Mouse (Mus musculus): ENCODE data around the gene Hlf. TPM values are rescaled to one million over a fixed set of nuclear protein-coding genes. Genes with fewer than 3 reads are reported as not detected.

Gene Hlf
- polyA plus RNA-seq, 1 experiment: 0.54 TPM

GRCm38 (mm10) chr11:90364865-90365264 is 25.8 kb downstream of the Hlf start:
- H3K36me3 ChIP-seq (ENCODE audit: control insufficient read depth, insufficient read depth, low read length): no peaks in the 10 kb centered on the region
- H3K4me3 ChIP-seq (ENCODE audit: extremely low read depth, insufficient read depth, insufficient read length): no peak overlapping the region
- no peak for DNase-seq (ENCODE audit: low read depth in 1 of 2, low spot score in 2 of 2)
- H3K4me1 ChIP-seq (ENCODE audit: control insufficient read depth, insufficient read depth, insufficient read length): no peaks in the 10 kb centered on the region; the same call in 1 of the 2 replicates
- WGBS: 23% methylated on average over 7 of the region's 7 CpGs
- no peaks in the 10 kb centered on the region for H3K27me3 ChIP-seq (ENCODE audit: control insufficient read depth, insufficient read depth, low read length)
- no peak for TF ChIP-seq CTCF (IDR thresholded peaks at IDR 0.05; ENCODE audit: extremely low read depth, insufficient read depth, insufficient read length, insufficient replicate concordance)
- no peak for TF ChIP-seq POLR2A (IDR thresholded peaks at IDR 0.05; ENCODE audit: low read depth, low read length)
- no peak overlapping the region for H3K27ac ChIP-seq (ENCODE audit: insufficient read depth, low read length)

GRCm38 (mm10) chr11:90363821-90364497 is 26.7 kb downstream of the Hlf start:
- no peak overlapping the region for H3K27ac ChIP-seq (ENCODE audit: insufficient read depth, low read length)
- 87% methylated on average over 10 of the region's 10 CpGs for WGBS
- H3K36me3 ChIP-seq (ENCODE audit: control insufficient read depth, insufficient read depth, low read length): no peaks in the 10 kb centered on the region
- no peak for DNase-seq (ENCODE audit: low read depth in 1 of 2, low spot score in 2 of 2)
- H3K4me1 ChIP-seq (ENCODE audit: control insufficient read depth, insufficient read depth, insufficient read length): no peaks in the 10 kb centered on the region; the same call in 1 of the 2 replicates
- H3K4me3 ChIP-seq (ENCODE audit: extremely low read depth, insufficient read depth, insufficient read length): no peak overlapping the region
- H3K27me3 ChIP-seq (ENCODE audit: control insufficient read depth, insufficient read depth, low read length): no peaks in the 10 kb centered on the region
- no peak for TF ChIP-seq POLR2A (IDR thresholded peaks at IDR 0.05; ENCODE audit: low read depth, low read length)
- no peak for TF ChIP-seq CTCF (IDR thresholded peaks at IDR 0.05; ENCODE audit: extremely low read depth, insufficient read depth, insufficient read length, insufficient replicate concordance)

DNA sequence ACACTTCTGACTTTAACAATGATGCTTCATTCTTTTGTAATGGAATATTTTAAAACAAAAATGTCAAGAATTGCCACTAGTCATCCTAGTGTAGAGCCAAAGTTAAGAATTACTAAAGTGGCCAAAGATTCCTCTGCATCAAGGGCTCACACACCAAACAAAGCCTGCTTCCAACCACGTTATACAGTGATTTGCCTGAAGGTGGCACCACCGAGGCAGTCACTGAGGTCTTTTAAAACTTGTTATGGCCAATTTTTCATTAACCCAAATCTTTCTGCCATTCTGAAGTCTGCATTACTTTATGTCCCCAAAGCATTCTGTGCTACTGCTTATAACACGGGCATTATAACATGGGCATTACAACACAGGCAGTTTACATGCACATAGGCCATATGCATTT is 27.3 kb downstream of the Hlf start:
- 18% methylated on average over 3 of the region's 3 CpGs for WGBS
- Histone ChIP-seq H3K27me3 (ENCODE audit: control insufficient read depth, insufficient read depth, low read length) (no peaks in the 10 kb centered on the region), H3K4me1 (ENCODE audit: control insufficient read depth, insufficient read depth, insufficient read length) (no peaks in the 10 kb centered on the region), H3K4me3 (ENCODE audit: extremely low read depth, insufficient read depth, insufficient read length) (no peak overlapping the region), H3K27ac (ENCODE audit: insufficient read depth, low read length) (no peak overlapping the region), H3K36me3 (ENCODE audit: control insufficient read depth, insufficient read depth, low read length) (no peaks in the 10 kb centered on the region)
- no peak for TF ChIP-seq POLR2A (IDR thresholded peaks at IDR 0.05; ENCODE audit: low read depth, low read length)
- no peak for TF ChIP-seq CTCF (IDR thresholded peaks at IDR 0.05; ENCODE audit: extremely low read depth, insufficient read depth, insufficient read length, insufficient replicate concordance)
- DNase-seq (ENCODE audit: low read depth in 1 of 2, low spot score in 2 of 2): no peak

DNA sequence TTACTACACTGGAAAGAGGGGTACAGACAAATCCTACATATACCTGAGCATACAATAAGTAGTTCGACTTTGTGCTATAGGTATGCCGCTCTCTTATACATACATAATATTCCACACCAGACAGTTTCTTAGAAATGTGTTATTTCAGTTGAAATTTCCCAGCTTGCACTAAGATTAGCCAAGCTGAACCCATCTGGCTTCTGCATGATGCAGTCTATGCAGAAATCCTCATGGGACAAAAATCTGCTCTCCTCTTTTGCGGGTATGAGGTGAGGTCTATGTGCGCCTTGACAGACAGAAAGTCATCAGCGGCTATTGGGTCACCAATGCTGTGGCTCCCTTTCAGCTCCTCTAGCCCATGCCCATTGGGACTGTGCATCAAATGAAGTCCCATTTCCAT is 30.2 kb downstream of the Hlf start:
- Histone ChIP-seq H3K4me3 (ENCODE audit: extremely low read depth, insufficient read depth, insufficient read length) (no peak overlapping the region), H3K27me3 (ENCODE audit: control insufficient read depth, insufficient read depth, low read length) (no peaks in the 10 kb centered on the region), H3K4me1 (ENCODE audit: control insufficient read depth, insufficient read depth, insufficient read length) (no peaks in the 10 kb centered on the region; the same call in 1 of the 2 replicates), H3K27ac (ENCODE audit: insufficient read depth, low read length) (no peak overlapping the region), H3K36me3 (ENCODE audit: control insufficient read depth, insufficient read depth, low read length) (no peaks in the 10 kb centered on the region)
- TF ChIP-seq CTCF (IDR thresholded peaks at IDR 0.05; ENCODE audit: extremely low read depth, insufficient read depth, insufficient read length, insufficient replicate concordance): no peak
- no peak for TF ChIP-seq POLR2A (IDR thresholded peaks at IDR 0.05; ENCODE audit: low read depth, low read length)
- DNase-seq (ENCODE audit: low read depth in 1 of 2, low spot score in 2 of 2): no peak
- WGBS: 84% methylated on average over 5 of the region's 5 CpGs

DNA sequence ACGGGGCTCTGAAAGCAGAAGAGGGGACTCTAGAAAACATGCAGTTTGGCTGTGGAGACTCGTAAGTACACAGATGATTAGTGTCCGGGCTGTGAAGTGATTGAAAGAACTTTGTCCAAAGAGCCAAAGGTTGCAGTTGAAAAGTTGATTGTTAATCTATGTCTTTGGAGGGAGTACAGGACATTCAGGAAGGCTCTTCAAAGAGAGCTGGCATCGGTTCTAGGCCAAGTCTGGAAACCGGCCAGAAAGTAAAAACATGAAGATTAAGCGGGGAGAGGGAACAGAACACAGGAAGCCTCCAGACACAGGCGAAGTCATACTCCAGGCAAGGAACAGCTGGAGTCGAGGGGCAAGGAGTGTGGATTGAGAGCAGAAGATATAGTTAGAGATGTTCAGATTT is 32.6 kb downstream of the Hlf start:
- Histone ChIP-seq H3K4me3 (ENCODE audit: extremely low read depth, insufficient read depth, insufficient read length) (no peak overlapping the region), H3K27me3 (ENCODE audit: control insufficient read depth, insufficient read depth, low read length) (no peaks in the 10 kb centered on the region), H3K27ac (ENCODE audit: insufficient read depth, low read length) (no peak overlapping the region), H3K36me3 (ENCODE audit: control insufficient read depth, insufficient read depth, low read length) (no peaks in the 10 kb centered on the region), H3K4me1 (ENCODE audit: control insufficient read depth, insufficient read depth, insufficient read length) (no peaks in the 10 kb centered on the region; the same call in 1 of the 2 replicates)
- no peak for DNase-seq (ENCODE audit: low read depth in 1 of 2, low spot score in 2 of 2)
- TF ChIP-seq POLR2A (IDR thresholded peaks at IDR 0.05; ENCODE audit: low read depth, low read length) (no peak), CTCF (IDR thresholded peaks at IDR 0.05; ENCODE audit: extremely low read depth, insufficient read depth, insufficient read length, insufficient replicate concordance) (no peak)
- 71% methylated on average over 8 of the region's 8 CpGs for WGBS

- Histone ChIP-seq H3K36me3 (ENCODE audit: control insufficient read depth, insufficient read depth, low read length) (no peaks in the 10 kb centered on the region), H3K4me1 (ENCODE audit: control insufficient read depth, insufficient read depth, insufficient read length) (no peaks in the 10 kb centered on the region; the same call in 1 of the 2 replicates), H3K4me3 (ENCODE audit: extremely low read depth, insufficient read depth, insufficient read length) (no peak overlapping the region), H3K27ac (ENCODE audit: insufficient read depth, low read length) (no peak overlapping the region), H3K27me3 (ENCODE audit: control insufficient read depth, insufficient read depth, low read length) (no peaks in the 10 kb centered on the region)
- 84% methylated on average over 7 of the region's 7 CpGs for WGBS
- DNase-seq (ENCODE audit: low read depth in 1 of 2, low spot score in 2 of 2): no peak
- TF ChIP-seq CTCF (IDR thresholded peaks at IDR 0.05; ENCODE audit: extremely low read depth, insufficient read depth, insufficient read length, insufficient replicate concordance): no peak
- no peak for TF ChIP-seq POLR2A (IDR thresholded peaks at IDR 0.05; ENCODE audit: low read depth, low read length)
Measured at GRCm38 (mm10) chr11:90357371-90357770, 33.3 kb downstream of the Hlf start.

All from spleen, adult 2 months (tissue).